Mouse (Mus musculus) lung, embryonic 15.5 days (tissue): ENCODE data around the gene Usp7. TPM values are rescaled to one million over a fixed set of nuclear protein-coding genes. Genes with fewer than 3 reads are reported as not detected.
A peak's percentile ranks its signal among the peaks of the same experiment; 100 is the strongest.
"Not testable (repeated sequence)": the region's sequence is repeated elsewhere in the genome, so short reads cannot be mapped to it uniquely, and the experiment has no call there.

Source experiments
- ATAC-seq: fragments of 200-750 bp; cut with Nextera tagmentation; 2 replicates; pipeline ENCODE4 v1.8.0; 2017; ENCODE audit warnings: moderate number of reproducible peaks, borderline replicate concordance; ENCODE audit not compliant: low FRiP score, low TSS enrichment; ENCODE audit errors: extremely low read depth
- H3K27ac ChIP-seq: fragments of 300-500 bp; sonication (generic); 2 replicates; pipeline ENCODE4 v1.5.1; 2015; ENCODE audit warnings: moderate library complexity, mild to moderate bottlenecking, inconsistent platforms
- H3K27me3 ChIP-seq: fragments of 300-500 bp; sonication (generic); 2 replicates; pipeline ENCODE4 v1.6.1; 2015; ENCODE audit warnings: inconsistent platforms
- H3K36me3 ChIP-seq: fragments of 300-500 bp; sonication (generic); 2 replicates; pipeline ENCODE4 v1.6.1; 2015; ENCODE audit warnings: inconsistent platforms
- H3K4me1 ChIP-seq: fragments of 300-500 bp; sonication (generic); 2 replicates; pipeline ENCODE4 v1.6.1; 2015; ENCODE audit warnings: inconsistent platforms
- H3K4me2 ChIP-seq: fragments of 300-500 bp; sonication (generic); 2 replicates; pipeline ENCODE4 v1.6.1; 2015; ENCODE audit warnings: inconsistent platforms, mild to moderate bottlenecking, moderate library complexity
- H3K4me3 ChIP-seq: fragments of 300-500 bp; sonication (generic); 2 replicates; pipeline ENCODE4 v1.5.1; 2015; ENCODE audit warnings: mild to moderate bottlenecking, inconsistent platforms
- H3K9ac ChIP-seq: fragments of 300-500 bp; sonication (generic); 2 replicates; pipeline ENCODE4 v1.6.1; 2015; ENCODE audit warnings: inconsistent platforms
- H3K9me3 ChIP-seq: fragments of 300-500 bp; sonication (generic); 2 replicates; pipeline ENCODE4 v1.6.1; 2016; ENCODE audit warnings: inconsistent platforms
- WGBS: fragments of 180-500 bp; shearing (Covaris S2); methylation state at CpG from one replicate; pipeline ENCODE4 v1.1.7; 2015; 5-methylcytosine and 5-hydroxymethylcytosine counted together
- polyA plus RNA-seq: library from polyadenylated mRNA; unstranded; fragments of >200 nt; fragmentation: Nextera tagmentation; extraction: Ambion mirVana; gene quantifications from 2 replicates; pipeline ENCODE4 v1.2.1, GENCODE M21; 2015

Usp7 gene
- polyA plus RNA-seq, 1 experiment from 2014 or later = 24.8 TPM

DNA sequence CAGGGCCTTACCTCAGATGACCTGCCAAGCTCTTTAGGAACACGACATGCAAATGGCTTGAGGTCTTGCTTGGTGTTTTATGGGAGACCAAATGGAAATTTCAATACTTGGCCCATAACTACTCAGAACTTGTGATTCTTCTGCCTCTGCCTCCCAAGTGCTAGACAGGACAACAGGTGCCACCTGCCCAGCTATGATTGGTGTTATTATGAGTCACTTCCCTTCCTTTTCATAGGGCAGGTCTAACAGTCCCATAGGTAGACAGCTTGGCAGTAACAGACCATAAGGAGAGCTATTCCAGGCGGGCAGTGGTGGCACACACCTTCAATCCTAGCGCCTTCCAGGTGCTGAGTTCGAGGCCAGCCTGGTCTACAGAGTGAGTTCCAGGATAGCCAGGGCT, 58.5 kb downstream of the Usp7 start:
- no peak overlapping the region for H3K4me2 ChIP-seq
- 82% methylated on average over 4 of the region's 4 CpGs for WGBS
- ATAC-seq = no peak

DNA sequence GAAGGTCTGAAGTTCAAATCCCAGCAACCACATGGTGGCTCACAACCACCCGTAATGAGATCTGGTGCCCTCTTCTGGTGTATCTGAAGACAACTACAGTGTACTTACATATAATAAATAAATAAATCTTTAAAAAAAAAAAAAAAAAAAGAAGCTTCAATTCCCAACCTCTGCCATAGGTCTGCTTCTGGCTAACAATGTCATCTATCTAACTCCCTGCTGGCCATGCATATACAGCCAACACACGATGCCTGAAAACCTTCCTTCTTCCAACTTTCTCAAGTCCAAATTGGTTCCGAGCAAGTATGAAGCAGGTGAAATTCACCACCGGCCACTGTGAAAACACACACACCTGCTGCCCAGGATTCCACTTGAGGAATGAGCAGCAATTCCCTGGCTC, 59.7 kb downstream of the Usp7 start:
- peaks cover 30% of the 10 kb centered on the region for H3K4me1 ChIP-seq
- H3K36me3 ChIP-seq, H3K27me3 ChIP-seq, H3K4me3 ChIP-seq, ATAC-seq, H3K4me2 ChIP-seq, H3K9ac ChIP-seq, H3K9me3 ChIP-seq, H3K27ac ChIP-seq: not testable (repeated sequence)
- 83% methylated on average over 3 of the region's 4 CpGs for WGBS

More for the DNA sequence above, 58.5 kb downstream of the Usp7 start:
- Histone ChIP-seq H3K9ac (no peak overlapping the region), H3K9me3 (no peaks in the 10 kb centered on the region), H3K27ac (no peak overlapping the region), H3K27me3 (no peaks in the 10 kb centered on the region), H3K4me1 (peaks cover 30% of the 10 kb centered on the region), H3K4me3 (no peak overlapping the region), H3K36me3 (no peaks in the 10 kb centered on the region)

DNA sequence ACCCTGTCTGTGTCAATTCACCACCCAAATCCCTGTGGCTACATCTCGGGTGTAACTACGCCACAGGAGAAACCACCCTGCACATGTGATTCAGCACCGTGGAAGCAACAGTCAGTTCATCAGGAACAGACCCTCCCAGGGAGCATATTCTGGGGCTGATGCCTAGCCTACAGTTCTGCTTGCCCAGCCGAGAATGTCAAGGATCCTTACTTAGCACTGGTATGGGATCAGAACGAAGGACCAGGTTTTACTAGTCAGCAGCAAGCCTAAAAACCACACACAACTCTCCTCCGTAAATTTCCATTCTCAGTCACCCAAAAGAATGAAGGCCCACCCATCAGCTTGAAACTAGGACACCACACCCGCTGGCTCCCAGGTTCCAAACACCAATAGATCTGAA, 60.5 kb downstream of the Usp7 start:
- WGBS = 76% methylated on average over 7 of the region's 7 CpGs
- Histone ChIP-seq H3K4me1 (peaks cover 24% of the 10 kb centered on the region), H3K27ac (no peak overlapping the region), H3K4me3 (no peak overlapping the region), H3K9me3 (no peaks in the 10 kb centered on the region), H3K9ac (no peak overlapping the region), H3K36me3 (no peaks in the 10 kb centered on the region), H3K27me3 (no peaks in the 10 kb centered on the region), H3K4me2 (no peak overlapping the region)
- ATAC-seq = no peak

DNA sequence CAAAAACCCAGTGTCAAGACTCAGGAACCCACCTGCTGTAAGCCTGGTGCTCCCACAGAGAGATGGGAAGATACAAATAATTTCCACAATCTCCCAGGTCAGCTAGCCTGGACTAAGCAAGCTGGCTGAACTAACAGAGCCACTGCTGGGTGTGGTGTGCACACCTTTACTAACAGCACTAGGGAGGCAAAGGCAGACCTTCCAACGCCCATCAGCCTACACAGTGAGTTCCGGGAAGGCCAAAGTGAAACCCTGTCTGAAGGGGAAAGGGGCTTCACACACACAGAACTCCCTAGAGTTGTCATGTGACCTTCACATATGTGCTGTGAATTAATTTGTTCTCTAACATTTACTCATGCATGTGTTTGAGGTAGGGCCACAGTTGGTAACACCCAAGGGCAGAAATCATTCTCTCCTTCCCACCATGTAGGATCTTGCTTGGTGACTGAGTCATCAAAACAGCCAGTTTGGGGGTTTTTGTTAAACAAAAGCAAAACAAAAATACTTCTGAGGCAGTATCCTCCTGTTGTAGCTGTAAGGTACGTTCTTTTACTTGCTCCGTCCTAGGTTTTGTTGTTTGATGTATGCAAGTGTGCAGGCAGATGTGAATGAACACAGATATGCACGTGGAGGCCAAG, 63.9 kb downstream of the Usp7 start:
- Histone ChIP-seq H3K27ac (no peak overlapping the region), H3K36me3 (no peaks in the 10 kb centered on the region), H3K9ac (no peak overlapping the region), H3K4me1 (peaks cover 11% of the 10 kb centered on the region; the same call in 1 of the 2 replicates), H3K4me3 (no peak overlapping the region), H3K27me3 (no peaks in the 10 kb centered on the region), H3K4me2 (no peak overlapping the region), H3K9me3 (no peaks in the 10 kb centered on the region)
- ATAC-seq = no peak
- 85% methylated on average over 5 of the region's 5 CpGs for WGBS

DNA sequence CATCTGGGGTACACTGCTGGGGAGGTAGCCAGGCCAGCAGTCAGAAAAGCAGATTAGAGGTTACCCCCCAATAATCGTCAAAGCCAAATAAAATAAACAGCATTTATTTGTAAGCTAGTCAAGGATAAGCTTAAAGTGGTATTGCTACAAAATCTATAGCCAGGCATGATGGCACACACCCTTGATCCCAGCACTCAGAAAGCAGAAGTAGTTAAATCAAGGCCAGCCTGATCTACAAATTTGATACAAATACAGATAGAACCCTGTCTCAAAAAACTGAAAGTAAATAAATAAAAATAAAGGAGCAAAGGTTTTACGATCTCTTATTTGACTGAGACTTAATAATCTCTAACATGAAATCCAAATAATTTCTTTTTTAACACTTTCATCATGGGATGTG, 66.3 kb downstream of the Usp7 start:
- Histone ChIP-seq H3K4me3 (no peak overlapping the region), H3K9ac (no peak overlapping the region), H3K9me3 (no peaks in the 10 kb centered on the region), H3K27me3 (no peaks in the 10 kb centered on the region), H3K27ac (no peak overlapping the region), H3K36me3 (no peaks in the 10 kb centered on the region), H3K4me1 (0 out of 2 replicates have a peak, but pooled peaks cover 2% of the 10 kb centered on the region), H3K4me2 (no peak overlapping the region)
- no peak for ATAC-seq
- 76% methylated on average over 2 of the region's 2 CpGs for WGBS

DNA sequence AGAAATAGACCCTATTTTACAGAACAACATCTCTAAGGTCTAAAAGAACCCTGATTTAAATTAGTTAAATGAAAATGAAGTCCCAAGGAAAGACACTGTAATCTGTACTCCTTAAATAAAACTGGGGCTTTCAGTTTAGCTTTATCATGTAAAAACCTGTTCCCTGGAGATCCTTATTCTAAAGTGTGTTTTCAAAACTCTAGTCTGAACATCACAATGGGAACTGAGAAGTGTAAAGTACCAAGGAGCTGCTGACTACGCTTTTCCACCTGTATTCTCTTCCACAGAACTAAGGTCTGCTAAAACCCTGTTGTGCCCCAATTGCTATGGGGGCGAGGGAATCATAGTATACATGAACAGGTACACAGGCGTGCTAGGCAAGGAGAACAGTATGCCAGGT, 68.1 kb downstream of the Usp7 start:
- no peak overlapping the region for H3K4me3 ChIP-seq
- no peaks in the 10 kb centered on the region for H3K27me3 ChIP-seq
- no peak overlapping the region for H3K4me2 ChIP-seq
- no peak for ATAC-seq
- peaks cover 13% of the 10 kb centered on the region for H3K4me1 ChIP-seq
- H3K9ac ChIP-seq = no peak overlapping the region
- no peaks in the 10 kb centered on the region for H3K36me3 ChIP-seq
- WGBS = 87% methylated on average over 3 of the region's 3 CpGs
- no peaks in the 10 kb centered on the region for H3K9me3 ChIP-seq
- no peak overlapping the region for H3K27ac ChIP-seq

DNA sequence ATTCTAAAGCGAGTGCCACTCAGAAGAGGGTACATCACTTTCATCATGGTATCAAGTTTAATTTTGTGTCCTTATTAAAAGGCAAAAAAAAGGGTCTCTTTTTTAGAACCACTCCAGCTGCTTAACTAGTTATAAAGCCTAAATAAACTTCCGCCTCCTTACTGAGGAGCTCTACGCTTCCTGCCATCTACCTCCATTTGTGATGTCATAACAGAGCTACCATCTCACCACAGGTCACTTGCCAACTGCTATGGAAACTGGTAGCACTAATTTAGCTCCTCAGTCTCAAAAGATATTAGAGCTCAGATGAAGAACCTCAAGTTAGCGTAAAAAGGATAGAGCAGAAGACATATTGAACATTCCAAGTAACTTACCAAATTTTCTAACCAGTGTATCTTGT, 71.7 kb downstream of the Usp7 start:
- H3K4me2 ChIP-seq = no peak overlapping the region
- H3K9ac ChIP-seq = no peak overlapping the region
- no peaks in the 10 kb centered on the region for H3K9me3 ChIP-seq
- no peak for ATAC-seq
- H3K27ac ChIP-seq = no peak overlapping the region
- H3K4me3 ChIP-seq = no peak overlapping the region
- peaks cover 5% of the 10 kb centered on the region; the same call in 1 of the 2 replicates for H3K36me3 ChIP-seq
- H3K27me3 ChIP-seq = no peaks in the 10 kb centered on the region
- 82% methylated on average over 4 of the region's 4 CpGs for WGBS
- H3K4me1 ChIP-seq = peaks cover 18% of the 10 kb centered on the region

DNA sequence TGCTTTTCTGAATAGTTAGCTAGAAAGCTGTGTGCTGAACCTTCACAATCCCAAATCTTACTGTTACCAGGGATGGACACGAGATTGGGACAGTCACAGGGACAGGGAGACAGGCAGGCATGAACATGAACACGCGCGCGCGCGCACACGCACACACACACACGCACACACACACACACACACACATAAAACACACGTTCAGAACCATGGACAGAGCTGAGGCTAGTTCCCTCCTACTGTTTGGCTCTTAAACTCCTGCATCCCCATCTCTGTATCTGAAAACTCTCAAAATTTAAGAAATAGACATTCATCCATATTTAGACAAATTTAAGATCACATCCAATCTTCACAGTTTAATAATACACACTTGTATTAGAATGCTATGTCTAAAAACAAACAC, 74.4 kb downstream of the Usp7 start:
- Histone ChIP-seq H3K9me3 (no peaks in the 10 kb centered on the region), H3K4me2 (no peak overlapping the region), H3K9ac (no peak overlapping the region), H3K36me3 (peaks cover 26% of the 10 kb centered on the region; the same call in 1 of the 2 replicates), H3K27ac (no peak overlapping the region), H3K27me3 (no peaks in the 10 kb centered on the region), H3K4me1 (peaks cover 18% of the 10 kb centered on the region), H3K4me3 (no peak overlapping the region)
- 90% methylated on average over 10 of the region's 10 CpGs for WGBS
- no peak for ATAC-seq

DNA sequence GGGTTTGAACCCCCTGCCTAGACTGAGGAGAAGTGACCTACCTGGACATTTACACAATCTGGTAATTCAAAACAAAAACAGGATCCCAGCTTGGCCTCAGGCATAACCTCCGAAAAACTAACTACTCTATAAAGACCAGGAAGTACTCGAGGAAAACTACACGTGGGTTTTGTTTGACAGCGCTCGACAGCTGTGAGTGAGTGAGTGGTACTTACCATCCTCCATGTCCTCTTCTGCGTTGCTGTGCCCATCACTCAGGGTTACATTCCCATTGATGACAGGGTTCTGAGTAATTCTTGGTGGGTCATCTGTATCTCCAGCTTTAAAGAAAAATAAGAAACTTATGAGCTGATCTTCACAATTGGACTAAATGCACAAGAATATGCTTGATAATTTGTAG, 75.8 kb downstream of the Usp7 start:
- H3K27ac ChIP-seq = no peak overlapping the region
- 30% methylated on average over 6 of the region's 6 CpGs for WGBS
- no peaks in the 10 kb centered on the region for H3K9me3 ChIP-seq
- H3K36me3 ChIP-seq = peaks cover 33% of the 10 kb centered on the region; the same call in 1 of the 2 replicates
- no peaks in the 10 kb centered on the region for H3K27me3 ChIP-seq
- peaks cover 18% of the 10 kb centered on the region for H3K4me1 ChIP-seq
- no peak overlapping the region for H3K4me2 ChIP-seq
- no peak overlapping the region for H3K9ac ChIP-seq
- ATAC-seq = no peak
- no peak overlapping the region for H3K4me3 ChIP-seq

DNA sequence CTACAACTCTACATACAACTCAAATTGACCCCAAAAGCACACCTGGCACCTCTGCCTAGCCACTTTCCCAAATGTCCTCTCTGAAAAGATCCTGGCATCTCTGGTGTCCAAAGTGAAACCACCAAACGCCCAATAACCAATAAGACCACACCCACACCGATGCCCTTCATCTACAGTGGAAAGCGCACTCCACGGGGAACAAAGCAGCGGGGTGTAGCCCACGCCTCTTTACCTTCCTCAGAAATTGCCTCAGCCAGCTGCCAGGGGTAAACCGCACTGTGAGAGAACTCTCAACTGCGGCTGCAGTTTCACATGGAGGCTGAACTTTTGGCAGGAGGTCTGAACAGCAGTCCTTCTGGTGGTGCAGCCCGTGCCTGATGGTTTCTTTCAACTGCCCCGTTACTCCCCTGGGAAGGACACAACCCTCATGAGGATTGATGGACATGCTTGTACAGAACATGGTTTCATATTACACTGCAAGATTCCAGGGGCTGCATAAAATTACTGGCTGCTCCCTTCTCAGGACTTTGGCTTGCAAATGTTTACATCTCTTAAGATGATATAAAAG, 76.5 kb downstream of the Usp7 start:
- ATAC-seq = peak; percentile 38; the same call in 1 of the 2 replicates
- Histone ChIP-seq H3K27me3 (no peaks in the 10 kb centered on the region), H3K9ac (no peak overlapping the region), H3K9me3 (no peaks in the 10 kb centered on the region), H3K4me2 (no peak overlapping the region), H3K27ac (no peak overlapping the region), H3K4me1 (peaks cover 18% of the 10 kb centered on the region), H3K4me3 (no peak overlapping the region), H3K36me3 (peaks cover 40% of the 10 kb centered on the region)
- 55% methylated on average over 10 of the region's 10 CpGs for WGBS

DNA sequence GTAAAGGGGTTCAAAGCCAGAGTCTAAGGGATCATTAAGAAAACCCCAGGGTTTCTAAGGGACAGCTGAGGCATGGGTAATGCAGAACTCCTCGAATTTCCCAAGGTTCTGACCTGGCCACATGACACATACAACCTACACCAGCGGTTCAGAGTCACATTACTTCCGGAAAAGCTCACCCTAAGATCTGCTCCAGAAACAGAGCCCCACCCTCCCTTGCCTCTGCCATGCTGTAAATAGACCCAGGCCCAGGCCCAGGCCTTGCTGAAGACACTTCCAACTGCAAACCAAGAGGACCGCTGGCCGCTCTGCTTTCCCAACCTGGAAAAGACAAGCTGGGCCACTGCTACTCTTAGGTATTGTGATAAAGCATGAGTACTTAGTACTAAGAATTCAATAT, 77.3 kb downstream of the Usp7 start:
- Histone ChIP-seq H3K4me1 (peaks cover 13% of the 10 kb centered on the region), H3K9me3 (no peaks in the 10 kb centered on the region), H3K9ac (no peak overlapping the region), H3K27me3 (no peaks in the 10 kb centered on the region), H3K36me3 (peaks cover 47% of the 10 kb centered on the region), H3K27ac (no peak overlapping the region), H3K4me2 (no peak overlapping the region), H3K4me3 (no peak overlapping the region)
- peak; percentile 29; the same call in 1 of the 2 replicates for ATAC-seq
- 87% methylated on average over 5 of the region's 5 CpGs for WGBS

DNA sequence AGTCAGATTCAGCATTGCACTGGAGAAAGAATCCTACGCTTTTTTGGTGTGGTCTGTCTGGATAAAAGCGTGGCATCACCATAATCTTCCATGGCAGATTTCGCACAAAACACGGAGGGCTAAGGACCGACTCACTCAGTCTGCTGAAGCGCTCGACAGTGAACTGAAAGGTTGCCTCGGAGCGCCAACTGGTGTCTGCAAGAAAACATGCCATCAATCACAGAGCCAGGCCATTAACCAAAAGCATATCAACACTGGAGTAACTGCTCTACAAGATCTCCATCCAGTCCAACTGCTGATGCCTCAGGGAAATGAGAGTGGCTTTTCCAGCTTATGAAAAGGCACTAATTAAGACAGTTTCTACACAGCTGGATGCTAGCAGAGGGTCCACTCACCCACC, 80.1 kb downstream of the Usp7 start:
- Histone ChIP-seq H3K4me2 (no peak overlapping the region), H3K27me3 (no peaks in the 10 kb centered on the region), H3K4me3 (no peak overlapping the region), H3K4me1 (0 out of 2 replicates have a peak, but pooled peaks cover 4% of the 10 kb centered on the region), H3K9ac (no peak overlapping the region), H3K9me3 (no peaks in the 10 kb centered on the region), H3K36me3 (peaks cover 75% of the 10 kb centered on the region), H3K27ac (no peak overlapping the region)
- 73% methylated on average over 9 of the region's 9 CpGs for WGBS
- no peak for ATAC-seq
